ENCODE assay signal across 8 mouse cellular contexts in genomic region chr11:52281568-52282328, GRCm38 (mm10). TPM values are rescaled to one million over a fixed set of nuclear protein-coding genes. Genes with fewer than 3 reads are reported as not detected.
A peak's percentile ranks its signal among the peaks of the same experiment; 100 is the strongest.
DNase-seq lines count a peak whose midpoint lies in the region; ATAC-seq and TF ChIP-seq lines count a peak whose summit lies in the region.

No protein-coding gene starts in this region.

- TF ChIP-seq CTCF in C2C12 (IDR thresholded peaks at IDR 0.05; ENCODE audit: control insufficient read depth, insufficient read depth, insufficient read length), result no peak

- H3K9me3 ChIP-seq in heart, embryonic 10.5 days, result no peaks in the 10 kb centered on the region
- no peaks in the 10 kb centered on the region for H3K9me3 ChIP-seq in hindbrain, embryonic 10.5 days
- no peaks in the 10 kb centered on the region for H3K9me3 ChIP-seq in midbrain, embryonic 11.5 days (ENCODE audit: control insufficient read depth, low read length)

- H3K27me3 ChIP-seq in heart, embryonic 10.5 days (ENCODE audit: insufficient read depth, poor library complexity, severe bottlenecking), result peaks cover 32% of the 10 kb centered on the region
- H3K27me3 ChIP-seq in C2C12 (ENCODE audit: control insufficient read depth, insufficient read depth, insufficient read length), result no peaks in the 10 kb centered on the region
- H3K27me3 ChIP-seq in hindbrain, embryonic 10.5 days (ENCODE audit: insufficient read depth, poor library complexity, severe bottlenecking), result peaks cover 57% of the 10 kb centered on the region
- H3K27me3 ChIP-seq in midbrain, embryonic 11.5 days (ENCODE audit: control insufficient read depth, insufficient read depth, low read length), result peaks cover 27% of the 10 kb centered on the region

- no peaks in the 10 kb centered on the region for H3K79me2 ChIP-seq in C2C12 (ENCODE audit: control insufficient read depth, insufficient read depth)

- ATAC-seq in midbrain, embryonic 11.5 days (ENCODE audit: low FRiP score), result no peak

- H3K4me2 ChIP-seq in midbrain, embryonic 11.5 days, result peak overlapping the region; percentile 96

- no peak for DNase-seq in heart, embryonic 10.5 days (ENCODE audit: low spot score)
- DNase-seq in heart, postnatal 10 days, result no peak
- no peak for DNase-seq in hindbrain, embryonic 10.5 days (ENCODE audit: low spot score)
- no peak for DNase-seq in midbrain, embryonic 11.5 days (ENCODE audit: low spot score, missing footprints)
- DNase-seq in testis, postnatal 14 days (ENCODE audit: low spot score), result no peak
- no peak for DNase-seq in ovary, postnatal 14 days (ENCODE audit: low spot score)
- DNase-seq in gastrocnemius, postnatal 14 days, result no peak

- peak overlapping the region; percentile 81 for H3K4me3 ChIP-seq in heart, embryonic 10.5 days
- peak overlapping the region; percentile 41 for H3K4me3 ChIP-seq in C2C12 (ENCODE audit: insufficient read depth, poor library complexity, severe bottlenecking)
- peak overlapping the region; percentile 69 for H3K4me3 ChIP-seq in hindbrain, embryonic 10.5 days
- peak overlapping the region; percentile 57 for H3K4me3 ChIP-seq in midbrain, embryonic 11.5 days (ENCODE audit: low read depth, low read length)

- peaks cover 20% of the 10 kb centered on the region for H3K36me3 ChIP-seq in heart, embryonic 10.5 days
- no peaks in the 10 kb centered on the region for H3K36me3 ChIP-seq in C2C12 (ENCODE audit: control insufficient read depth, insufficient read depth)
- H3K36me3 ChIP-seq in hindbrain, embryonic 10.5 days, result peaks cover 24% of the 10 kb centered on the region
- H3K36me3 ChIP-seq in midbrain, embryonic 11.5 days (ENCODE audit: control insufficient read depth, insufficient read depth, low read length), result no peaks in the 10 kb centered on the region

- intact Hi-C loops in heart, postnatal 10 days (cut with DNase I), result loop anchor here (2.0 kb wide), 2 partner anchors 13 to 15 kb away; no protein-coding TSS in a partner anchor
- intact Hi-C loops in gastrocnemius, postnatal 14 days (cut with DNase I; ENCODE audit: low total_unique reads), result no loop called here

- H3K27ac ChIP-seq in heart, embryonic 10.5 days, result no peak overlapping the region
- H3K27ac ChIP-seq in hindbrain, embryonic 10.5 days, result no peak overlapping the region
- H3K27ac ChIP-seq in midbrain, embryonic 11.5 days (ENCODE audit: low read depth, low read length), result no peak overlapping the region

- 69% methylated on average over 19 of the region's 19 CpGs for WGBS in heart, embryonic 10.5 days
- 71% methylated on average over 19 of the region's 19 CpGs for WGBS in hindbrain, embryonic 10.5 days
- WGBS in midbrain, embryonic 11.5 days, result 69% methylated on average over 19 of the region's 19 CpGs

- H3ac ChIP-seq in C2C12 (ENCODE audit: control insufficient read depth, insufficient read length, low read depth), result no peak overlapping the region

- H3K9ac ChIP-seq in midbrain, embryonic 11.5 days (ENCODE audit: low read length), result no peak overlapping the region

- peaks cover 50% of the 10 kb centered on the region for H3K4me1 ChIP-seq in heart, embryonic 10.5 days
- H3K4me1 ChIP-seq in hindbrain, embryonic 10.5 days (replicated peaks), result peaks cover 50% of the 10 kb centered on the region
- peaks cover 21% of the 10 kb centered on the region for H3K4me1 ChIP-seq in midbrain, embryonic 11.5 days (ENCODE audit: control insufficient read depth, insufficient read depth, low read length)

- H3K79me3 ChIP-seq in C2C12 (ENCODE audit: low read depth), result no peaks in the 10 kb centered on the region

TF ChIP-seq in C2C12, 6 proteins besides CTCF, POLR2A, EP300 and RAD21:
- no peak for TF ChIP-seq MYOD1 (IDR thresholded peaks at IDR 0.05; ENCODE audit: control insufficient read depth, insufficient read length, low read depth)
- TF ChIP-seq CEBPB (IDR thresholded peaks at IDR 0.05; ENCODE audit: low read depth), result no peak
- TF ChIP-seq USF1 (IDR thresholded peaks at IDR 0.05; ENCODE audit: low read depth), result no peak
- TF ChIP-seq MYOG (IDR thresholded peaks at IDR 0.05; ENCODE audit: control insufficient read depth, extremely low read depth, insufficient read length), result no peak
- TF ChIP-seq FOSL1 (IDR thresholded peaks at IDR 0.05; ENCODE audit: insufficient read depth, low read length, poor library complexity, severe bottlenecking), result no peak
- TF ChIP-seq MAX (IDR thresholded peaks at IDR 0.05), result no peak
TF ChIP-seq in C2C12: peak in this region for 0.

RNA-seq across cellular contexts. Expression of gene Tcf7, which starts 1.1 kb away (rescaled TPM):
- polyA plus RNA-seq in heart, embryonic 10.5 days (2016; fragmentation: Nextera tagmentation; extraction: Ambion mirVana), result 7.6 and 11.5 TPM in 2 replicates
- total RNA-seq in heart, postnatal 10 days (2021), result 1 to 10 TPM; 3.3 to 6.2 TPM
- 25.3 TPM for polyA plus RNA-seq in C2C12 (2012; fragmentation: generic; extraction: Trizol)
- polyA plus RNA-seq in hindbrain, embryonic 10.5 days (2016; fragmentation: Nextera tagmentation; extraction: Ambion mirVana), result 9.3 and 10.8 TPM in 2 replicates
- polyA plus RNA-seq in midbrain, embryonic 11.5 days (2014; fragmentation: Nextera tagmentation; extraction: Ambion mirVana), result 8.0 and 10.7 TPM in 2 replicates
- total RNA-seq in gastrocnemius, postnatal 14 days (2021), result 1 to 10 TPM; 1.9 to 2.0 TPM

RNA-seq across cellular contexts. Expression of gene Skp1a, which starts 50.0 kb away (rescaled TPM):
- 516 and 546 TPM in 2 replicates for polyA plus RNA-seq in heart, embryonic 10.5 days (2016; fragmentation: Nextera tagmentation; extraction: Ambion mirVana)
- 100 to 1,000 TPM; 239 to 266 TPM for total RNA-seq in heart, postnatal 10 days (2021)
- polyA plus RNA-seq in C2C12 (2012; fragmentation: generic; extraction: Trizol), result 149 TPM
- polyA plus RNA-seq in hindbrain, embryonic 10.5 days (2016; fragmentation: Nextera tagmentation; extraction: Ambion mirVana), result 905 and 976 TPM in 2 replicates
- 1,013 and 1,113 TPM in 2 replicates for polyA plus RNA-seq in midbrain, embryonic 11.5 days (2014; fragmentation: Nextera tagmentation; extraction: Ambion mirVana)
- total RNA-seq in gastrocnemius, postnatal 14 days (2021), result 100 to 1,000 TPM; 244 to 247 TPM
